Mouse (Mus musculus) left cerebral cortex, adult 18-20 months (tissue): ENCODE measurements at regions not wholly inside any gene's neighbourhood (a gene's known extent, or its start where the extent isn't known, plus 50 kb on each side); places are given as distances from the start of the nearest gene placed in this dataset.
A peak's percentile ranks its signal among the peaks of the same experiment; 100 is the strongest.
"Not testable (repeated sequence)": the region's sequence is repeated elsewhere in the genome, so short reads cannot be mapped to it uniquely, and the experiment has no call there.

Source experiments
- DNase-seq, 2 experiments: peaks; one replicate each; pipeline ENCODE4 v3.0.0; 2021 to 2022; ENCODE audit warnings: low spot score in 2 of 2, mixed read lengths in 1 of 2

- peak; percentile 80 to 87 for DNase-seq
These were observed 265.0 kb downstream of the Etnk1 start for GRCm38 (mm10) chr6:143431896-143432450.

- no peak for DNase-seq
These were observed 270.6 kb downstream of the Etnk1 start for GRCm38 (mm10) chr6:143437367-143438271.

GRCm38 (mm10) chr6:143438272-143438591 is 271.2 kb downstream of the Etnk1 start:
- no peak for DNase-seq

GRCm38 (mm10) chr6:143439484-143439883 is 272.5 kb downstream of the Etnk1 start:
- DNase-seq: no peak

GRCm38 (mm10) chr6:143440237-143440950 is 273.4 kb downstream of the Etnk1 start:
- DNase-seq: no peak

- DNase-seq: no peak
These were observed 275.3 kb downstream of the Etnk1 start for GRCm38 (mm10) chr6:143442361-143442760.

- DNase-seq: no peak
These were observed 276.4 kb downstream of the Etnk1 start for GRCm38 (mm10) chr6:143443446-143443845.

GRCm38 (mm10) chr6:143444782-143445181 is 277.8 kb downstream of the Etnk1 start:
- no peak for DNase-seq

GRCm38 (mm10) chr6:143445834-143446552 is 279.0 kb downstream of the Etnk1 start:
- no peak for DNase-seq

GRCm38 (mm10) chr6:143447060-143447459 is 280.0 kb downstream of the Etnk1 start:
- no peak for DNase-seq

- no peak for DNase-seq
These were observed 282.1 kb downstream of the Etnk1 start for GRCm38 (mm10) chr6:143449071-143449470.

- no peak for DNase-seq
These were observed 284.8 kb downstream of the Etnk1 start for GRCm38 (mm10) chr6:143451869-143452268.

- no peak for DNase-seq
These were observed 287.7 kb downstream of the Etnk1 start for GRCm38 (mm10) chr6:143454695-143455218.

GRCm38 (mm10) chr6:143464907-143465537 is 298.0 kb downstream of the Etnk1 start:
- no peak for DNase-seq

- not testable (repeated sequence) for DNase-seq
These were observed 305.7 kb downstream of the Etnk1 start for GRCm38 (mm10) chr6:143472676-143473075.

GRCm38 (mm10) chr6:143474396-143474795 is 307.4 kb downstream of the Etnk1 start:
- no peak for DNase-seq

- DNase-seq: no peak
These were observed 308.3 kb downstream of the Etnk1 start for GRCm38 (mm10) chr6:143475296-143475695.

- peak; percentile 48 to 66 for DNase-seq
These were observed 310.4 kb downstream of the Etnk1 start for GRCm38 (mm10) chr6:143477396-143477795.

- DNase-seq: no peak
These were observed 312.2 kb downstream of the Etnk1 start for GRCm38 (mm10) chr6:143479239-143479638.

GRCm38 (mm10) chr6:143479701-143480388 is 312.8 kb downstream of the Etnk1 start:
- no peak for DNase-seq
